Mouse (Mus musculus) neural tube, postnatal 0 days (tissue): ENCODE data around the gene Szt2. TPM values are rescaled to one million over a fixed set of nuclear protein-coding genes. Genes with fewer than 3 reads are reported as not detected.

Source experiments
- polyA plus RNA-seq: library from polyadenylated mRNA; unstranded; fragments of >200 nt; fragmentation: Nextera tagmentation; extraction: Ambion mirVana; gene quantifications from 2 replicates; pipeline ENCODE4 v1.2.1, GENCODE M21; 2015

The Szt2 gene
- polyA plus RNA-seq = 3.8 and 6.0 TPM in 2 replicates

DNA sequence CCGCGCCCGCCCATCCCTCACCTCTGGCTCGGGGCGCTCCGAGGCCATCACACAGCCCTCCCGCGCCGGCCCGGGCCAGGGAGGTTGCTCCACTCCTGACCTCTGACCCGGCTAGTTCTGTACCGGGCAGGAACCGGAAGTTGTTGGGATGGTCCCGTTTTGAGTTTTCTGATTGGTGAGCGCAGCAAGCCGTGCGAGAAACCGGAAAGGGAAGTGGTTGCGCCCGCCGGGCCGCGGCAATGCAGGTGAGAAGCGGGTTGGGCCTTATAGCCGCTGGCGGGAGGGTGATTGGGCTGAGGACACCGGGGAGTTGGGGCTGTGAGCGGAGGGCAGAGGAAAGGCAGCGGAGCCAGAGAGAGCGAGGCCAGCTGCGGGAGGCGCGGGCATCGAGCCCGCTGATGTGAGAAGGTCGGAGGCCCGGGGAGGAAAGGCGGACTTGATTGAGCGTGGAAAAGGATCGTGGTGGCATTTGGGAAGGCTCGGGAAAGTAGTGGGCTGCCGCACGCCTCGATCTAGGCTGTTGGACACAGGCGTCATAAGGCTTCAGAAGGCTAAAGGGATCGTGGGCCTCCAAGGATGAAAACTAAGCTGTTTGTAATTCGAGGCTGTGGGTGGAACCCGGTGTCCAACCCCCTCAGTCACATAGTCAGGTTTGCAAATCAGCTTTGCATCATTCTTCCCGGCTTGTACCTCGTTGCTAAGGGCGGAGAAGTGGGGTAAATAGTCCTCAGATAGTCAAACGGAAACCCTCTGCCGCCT, at the start of gene Szt2, which contains the start of gene Med8:
TSS of gene Szt2 (minus strand) at position 132 of the 759 bp plus-strand sequence.
TSS of gene Med8 (plus strand) at position 196 of the 759 bp plus-strand sequence.

GRCm38 (mm10) chr4:118457345-118457975, 48.4 kb upstream of the Szt2 start, which contains the start of gene Mpl:
Mpl (minus strand) TSS chr4:118457513.

DNA sequence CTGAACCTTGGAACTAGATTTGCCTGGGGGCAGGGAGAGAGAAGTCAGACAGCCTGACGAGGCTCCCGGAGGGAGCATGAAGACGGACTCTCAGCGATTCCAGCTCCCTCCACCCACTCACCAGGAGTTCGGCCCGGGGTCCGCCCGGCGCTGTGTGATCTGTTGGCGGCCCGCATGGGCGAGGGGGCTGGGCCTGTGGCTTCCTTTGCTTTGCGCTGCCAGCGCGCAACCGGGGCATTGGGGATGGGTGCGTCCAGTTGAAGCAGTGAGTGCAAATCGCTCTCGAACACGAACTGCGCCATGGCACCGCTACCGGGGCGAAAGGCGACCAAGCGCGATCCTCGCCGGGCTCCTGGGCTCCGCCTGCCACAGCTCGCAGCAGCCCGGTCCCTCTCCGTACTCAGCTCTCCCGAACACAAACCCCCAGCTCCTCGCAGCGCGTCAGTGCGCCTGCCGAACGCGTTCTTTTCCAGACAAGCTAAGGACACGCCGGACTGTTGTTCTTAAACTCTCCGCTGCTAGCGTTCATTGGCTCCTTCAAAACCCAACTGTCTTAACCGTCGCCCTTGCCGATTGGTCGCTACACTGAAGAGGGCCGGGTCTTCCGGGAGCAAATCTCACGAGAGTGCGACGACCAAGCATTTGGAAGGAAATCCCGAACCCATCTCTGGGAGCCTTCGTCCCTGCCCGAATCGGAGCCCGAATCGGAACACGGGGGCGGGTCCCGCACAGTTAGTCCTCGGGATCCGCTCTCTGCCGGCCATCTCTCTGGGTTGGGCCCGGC, 27.9 kb upstream of the Szt2 start, which contains the start of gene Cdc20:
TSS of gene Cdc20 (minus strand) at position 533 of the 784 bp plus-strand sequence.

DNA sequence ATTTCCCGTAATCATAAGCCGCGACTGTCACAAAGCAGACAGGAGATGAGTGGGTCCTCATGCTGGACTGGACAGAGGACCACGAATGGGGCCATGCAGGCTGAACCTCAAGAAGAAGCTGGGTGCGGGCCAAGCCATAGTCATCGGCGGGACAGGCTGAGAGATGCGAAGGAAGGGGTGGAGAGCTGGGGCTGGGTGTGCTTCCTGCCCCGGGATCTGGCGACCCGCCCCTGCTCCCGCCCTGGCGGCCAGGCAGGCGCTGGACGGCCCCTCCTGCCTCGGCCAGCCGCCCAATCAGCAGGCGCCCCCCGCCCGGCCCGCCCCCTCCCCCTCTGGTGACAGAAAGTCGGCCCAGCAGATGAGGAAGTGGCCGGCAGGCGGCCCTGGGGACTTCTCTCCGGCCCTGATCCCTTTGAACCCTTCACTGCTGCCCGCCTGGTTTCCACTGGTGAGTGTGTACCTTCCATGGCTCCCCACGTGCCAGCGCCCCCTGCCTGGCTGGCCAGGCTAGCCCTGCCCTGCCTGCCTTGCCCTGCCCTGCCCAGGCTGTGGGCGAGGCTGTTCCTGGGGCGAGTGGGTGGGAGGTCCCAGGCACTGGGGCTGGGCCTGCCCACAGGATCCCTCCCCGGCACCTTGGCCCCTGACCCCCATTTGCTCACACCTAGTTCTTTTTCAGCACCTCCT, 18.8 kb upstream of the Szt2 start, which contains the start of gene Elovl1:
TSS of gene Elovl1 (plus strand) at position 326 of the 684 bp plus-strand sequence.

Other genes starting within 250 kb of the Szt2 start
- gene Kdm4a, start 229.2 kb downstream of the Szt2 start, polyA plus RNA-seq = 29.8 and 37.5 TPM in 2 replicates
- 41.2 and 43.7 TPM in 2 replicates for gene Ptprf, start 117.9 kb downstream of the Szt2 start, polyA plus RNA-seq
- 91.1 and 97.2 TPM in 2 replicates for gene Med8, start 64 bp upstream of the Szt2 start, polyA plus RNA-seq
- gene Elovl1, start 18.8 kb upstream of the Szt2 start, polyA plus RNA-seq = 51.9 and 58.1 TPM in 2 replicates
- 19.7 and 19.9 TPM in 2 replicates for gene Cdc20, start 28.1 kb upstream of the Szt2 start, polyA plus RNA-seq
- 0.14 and 0.22 TPM in 2 replicates for gene Mpl, start 48.2 kb upstream of the Szt2 start, polyA plus RNA-seq
- 9.8 and 11.7 TPM in 2 replicates for gene Tie1, start 80.8 kb upstream of the Szt2 start, polyA plus RNA-seq
- not detected in 2 replicates for gene 2610528J11Rik, start 117.7 kb upstream of the Szt2 start, polyA plus RNA-seq
- gene Tmem125, start 134.8 kb upstream of the Szt2 start, polyA plus RNA-seq = 0.47 and 1.1 TPM in 2 replicates
- 1.2 and 1.3 TPM in 2 replicates for gene Cfap57, start 211.5 kb upstream of the Szt2 start, polyA plus RNA-seq
- gene Ebna1bp2, start 211.5 kb upstream of the Szt2 start, polyA plus RNA-seq = 80.3 and 86.1 TPM in 2 replicates
- gene Olfr62, start 249.7 kb upstream of the Szt2 start, polyA plus RNA-seq = not detected in 2 replicates